Mouse (Mus musculus): ENCODE data around the gene Krt32.

Krt32 gene

GRCm38 (mm10) chr11:100047193-100047592 lies 40.8 kb downstream of the Krt32 start:
- no peak for DNase-seq

GRCm38 (mm10) chr11:100046303-100046866 lies 41.6 kb downstream of the Krt32 start:
- DNase-seq, result no peak

- no peak for DNase-seq
These were observed 46.6 kb downstream of the Krt32 start, which contains the start of gene Krt34 for GRCm38 (mm10) chr11:100041454-100041853. Gene Krt34 (minus strand): TSS chr11:100041554.

Measured in kidney, adult 11 months (tissue).